Mouse (Mus musculus): Measurements from ENCODE around the gene Mboat1.
A peak's percentile ranks its signal among the peaks of the same experiment; 100 is the strongest.

Gene Mboat1

DNA sequence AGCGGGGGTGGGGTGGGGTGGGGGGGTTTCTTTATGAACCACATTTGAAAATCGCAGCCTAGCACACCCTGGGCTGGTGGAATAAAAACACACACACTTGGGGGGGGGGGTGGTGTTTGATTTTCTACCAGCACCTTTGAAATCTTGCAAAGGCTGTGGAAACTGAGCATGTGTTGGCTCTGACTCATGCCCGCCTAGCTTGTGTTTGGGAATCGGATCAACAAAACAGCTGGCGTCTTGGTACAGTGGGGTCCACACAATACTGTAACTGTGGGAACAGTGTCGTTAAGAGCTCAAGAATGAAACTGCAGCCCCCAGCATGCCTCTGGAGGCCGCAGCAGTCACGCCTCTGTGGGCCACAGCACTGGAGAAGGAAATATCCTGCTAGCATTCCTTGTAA is 50.2 kb downstream of the Mboat1 start:
- no peak for DNase-seq

GRCm38 (mm10) chr13:30192031-30192716 is 55.9 kb downstream of the Mboat1 start:
- DNase-seq: no peak

DNA sequence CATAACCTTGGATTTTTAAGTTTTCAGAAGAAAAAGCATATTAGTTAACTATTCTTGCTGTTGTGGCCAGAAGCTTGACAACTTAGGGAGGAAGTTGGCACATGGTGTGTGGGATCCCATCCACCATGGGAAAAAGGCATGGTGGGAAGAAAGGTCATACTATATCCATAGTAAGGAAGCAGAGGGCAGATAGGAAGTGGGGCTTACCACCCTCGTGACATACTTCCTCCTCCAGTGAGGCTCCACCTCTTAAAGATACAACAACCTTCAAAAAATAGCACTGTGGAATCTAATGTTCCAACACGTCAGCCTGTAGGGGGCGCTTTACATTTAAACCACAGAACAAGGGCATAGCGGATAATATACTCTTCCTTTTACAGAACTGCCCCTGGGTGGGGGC is 57.1 kb downstream of the Mboat1 start:
- DNase-seq: no peak

DNA sequence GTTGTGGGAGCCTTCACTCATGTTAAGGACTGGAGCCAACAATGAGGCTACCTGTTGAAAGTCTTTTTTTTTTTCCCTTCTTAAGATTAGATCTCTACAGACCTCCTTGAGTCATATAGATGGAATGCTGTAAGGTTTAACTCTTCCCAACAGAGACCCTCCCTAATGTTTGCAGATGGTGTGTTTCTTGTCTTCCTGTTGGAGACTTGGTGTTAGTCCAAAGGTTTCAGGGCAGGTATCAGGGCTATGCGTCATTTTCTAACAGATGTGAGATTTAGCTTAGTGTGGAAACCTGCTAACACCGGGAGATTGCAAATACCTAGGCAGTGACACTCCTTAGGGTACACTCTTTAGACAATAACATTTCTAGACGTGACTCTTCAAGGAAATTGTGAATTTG is 58.5 kb downstream of the Mboat1 start:
- DNase-seq: no peak

DNA sequence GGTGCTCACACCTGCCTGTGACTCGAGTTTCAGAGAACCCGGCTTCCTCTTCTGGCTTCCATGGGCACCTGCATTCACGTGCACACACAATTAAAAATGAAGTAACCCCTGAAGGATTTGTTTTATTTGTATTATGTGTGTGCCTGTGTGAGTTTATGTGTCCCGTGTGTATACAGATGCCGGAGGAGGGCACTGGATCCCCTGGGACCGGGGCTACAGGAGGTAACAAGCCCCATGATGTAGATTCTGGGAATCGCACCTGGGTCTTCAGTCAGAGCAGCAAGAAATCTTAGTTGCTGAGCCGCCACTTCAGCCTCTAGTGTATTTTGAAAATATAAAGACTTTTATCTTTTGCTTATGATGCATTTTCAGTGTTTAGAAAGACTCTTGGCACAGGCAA is 60.4 kb downstream of the Mboat1 start:
- DNase-seq: no peak

DNA sequence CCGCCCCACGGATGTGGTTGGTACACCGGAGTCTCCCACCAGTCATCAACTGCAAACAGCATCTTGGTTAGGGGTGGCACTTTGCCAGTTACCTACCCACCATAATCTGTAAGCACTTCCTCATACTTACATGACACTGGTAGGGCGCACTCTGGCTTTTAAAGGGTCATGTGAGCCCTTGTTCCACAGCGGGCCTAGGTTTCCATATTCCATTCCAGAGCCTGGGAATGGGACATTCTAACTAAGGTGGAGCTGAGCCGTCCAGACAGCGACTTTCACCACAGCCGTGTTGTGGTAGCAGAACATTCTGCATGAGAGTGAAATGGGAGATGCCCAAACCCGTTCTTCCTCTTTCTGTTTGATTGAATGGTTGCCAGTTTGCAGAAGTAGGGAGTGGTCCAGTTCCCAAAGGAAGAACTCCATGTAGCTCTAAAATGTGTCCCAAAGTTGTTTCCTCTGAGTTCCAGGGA is 61.8 kb downstream of the Mboat1 start:
- peak; percentile 6 to 14 for DNase-seq

- no peak for DNase-seq
Observed at GRCm38 (mm10) chr13:30199821-30200220, 63.5 kb downstream of the Mboat1 start.

- DNase-seq: no peak
Observed at GRCm38 (mm10) chr13:30200737-30201136, 64.4 kb downstream of the Mboat1 start.

DNA sequence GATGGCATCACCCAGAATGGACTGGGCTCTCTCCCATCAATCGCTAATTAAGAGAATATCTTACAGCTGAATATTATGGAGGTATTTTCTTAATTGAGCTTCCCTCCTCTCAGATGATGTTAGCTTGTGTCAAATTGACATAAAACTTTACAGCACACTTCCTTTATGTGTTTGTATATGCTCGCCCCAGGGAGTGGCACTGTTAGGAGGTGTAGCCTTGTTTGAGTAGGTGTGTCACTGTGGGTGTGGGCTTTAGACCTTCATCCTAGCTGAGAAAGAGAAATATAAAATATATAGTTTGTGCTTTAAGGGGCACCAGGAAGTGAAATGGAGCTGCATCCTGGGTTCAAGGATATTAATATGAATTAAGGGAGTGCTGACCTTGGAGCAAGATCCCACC is 66.7 kb downstream of the Mboat1 start:
- no peak for DNase-seq

DNA sequence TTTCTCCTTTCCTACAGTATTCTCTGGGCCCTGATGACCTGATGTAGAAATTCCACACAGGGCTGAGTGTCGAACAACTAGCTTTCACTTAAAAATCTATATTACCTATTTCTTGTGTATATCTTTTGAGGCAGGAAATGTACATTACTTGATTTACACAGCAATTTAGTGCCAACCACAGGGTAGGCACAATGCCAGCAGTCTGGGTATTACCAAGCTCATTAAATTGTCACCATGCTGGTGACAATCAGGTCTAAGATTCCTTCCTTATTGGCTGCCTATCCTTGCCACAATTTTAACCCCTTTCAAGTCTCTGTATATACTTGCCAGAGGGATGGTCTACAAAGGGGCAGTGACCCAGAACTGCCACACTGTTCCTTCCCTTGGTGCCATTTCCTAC is 71.9 kb downstream of the Mboat1 start:
- no peak for DNase-seq

DNA sequence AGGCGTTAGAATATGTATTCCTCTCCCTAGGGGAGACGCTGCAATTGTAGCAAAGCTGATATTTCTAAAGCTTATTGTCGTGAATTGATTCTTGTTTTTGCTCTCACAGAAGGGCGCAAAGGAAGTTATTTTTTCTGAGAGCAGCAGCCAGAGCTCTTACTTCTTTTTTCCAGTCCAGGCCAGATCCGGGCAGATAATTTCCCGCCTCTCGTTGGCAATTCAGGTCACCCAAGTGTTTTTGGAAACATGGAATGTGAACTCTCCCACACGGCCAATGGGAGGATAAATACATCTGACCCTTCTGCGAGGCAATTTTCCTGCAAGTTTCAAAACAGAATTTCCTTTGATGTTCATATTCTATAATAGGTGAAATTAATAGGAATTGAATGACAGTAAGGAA is 77.0 kb downstream of the Mboat1 start:
- no peak for DNase-seq

DNA sequence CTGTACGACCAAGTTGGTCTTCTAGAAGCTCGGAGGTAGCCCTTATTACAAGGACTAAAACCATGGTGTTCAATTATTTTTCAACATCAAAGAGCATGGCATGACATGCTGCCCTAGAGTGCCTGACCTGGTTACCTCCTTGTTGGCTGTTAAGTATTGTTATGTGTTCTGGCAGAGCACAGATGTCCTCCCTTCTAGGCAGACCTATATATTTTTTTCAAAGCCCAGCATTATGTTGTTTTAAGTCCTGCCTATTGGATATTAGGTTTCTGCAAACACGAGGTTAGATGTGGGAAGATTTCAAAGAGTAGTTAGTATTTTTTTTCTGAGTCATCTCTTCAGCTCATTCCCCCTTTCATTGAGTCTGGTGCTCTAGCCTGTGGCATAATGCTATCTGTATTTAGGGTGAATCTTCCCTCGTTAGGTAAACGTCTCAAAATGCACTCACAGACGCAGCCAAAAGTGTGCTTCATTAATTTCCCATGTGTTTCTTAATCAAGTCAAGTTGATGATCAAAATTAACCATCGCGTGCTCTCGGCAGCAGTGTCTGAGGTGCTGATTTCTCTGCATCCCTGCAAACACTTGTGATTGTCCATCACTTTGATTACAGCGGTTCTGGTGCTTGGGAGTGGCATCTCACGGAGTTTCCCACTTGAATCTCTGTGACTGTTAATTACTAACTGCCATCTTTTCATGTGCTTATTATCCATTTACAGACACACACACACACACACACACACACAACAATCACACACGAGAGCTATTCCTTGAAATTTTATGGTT is 81.5 kb downstream of the Mboat1 start:
- DNase-seq: no peak

- no peak for DNase-seq
Observed at GRCm38 (mm10) chr13:30219597-30219996, 83.3 kb downstream of the Mboat1 start.

DNA sequence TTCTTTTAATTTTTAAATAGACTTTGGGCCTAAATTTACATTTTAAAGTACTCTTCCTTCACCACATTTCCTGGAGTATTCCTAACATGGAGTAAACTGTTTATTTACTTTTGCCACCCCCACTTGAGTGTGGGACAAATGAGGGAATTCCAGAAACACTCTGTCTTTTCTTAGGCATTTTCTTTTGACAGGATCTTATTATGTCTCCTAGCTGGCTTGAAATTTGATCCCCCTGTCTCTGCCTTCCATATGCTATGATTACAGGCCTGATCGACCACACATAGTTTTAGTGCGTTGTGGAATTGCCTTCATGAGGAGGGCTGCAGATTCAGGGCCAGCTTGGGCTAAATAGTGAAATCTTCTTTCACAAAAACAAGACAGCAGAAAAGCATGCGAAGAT is 85.0 kb downstream of the Mboat1 start:
- DNase-seq: no peak

DNA sequence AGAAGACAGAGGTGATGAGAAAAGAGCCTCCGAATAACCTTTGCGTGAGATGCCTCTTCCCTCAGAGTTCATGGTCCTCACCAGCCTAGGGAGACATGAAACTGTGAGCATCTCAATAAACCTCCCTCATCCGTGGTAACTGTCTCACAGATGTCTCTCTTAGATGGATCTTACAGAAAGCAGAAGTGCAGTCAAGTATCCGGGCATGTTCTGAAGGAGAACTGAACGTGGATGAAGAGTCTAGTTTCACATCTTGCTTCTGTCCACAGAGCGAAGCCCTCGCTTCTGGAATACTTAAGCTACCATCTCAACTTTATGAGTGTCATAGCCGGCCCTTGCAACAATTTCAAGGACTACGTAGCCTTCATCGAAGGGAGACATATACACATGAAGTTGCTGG is 87.8 kb downstream of the Mboat1 start:
- no peak for DNase-seq

GRCm38 (mm10) chr13:30224659-30225058 is 88.4 kb downstream of the Mboat1 start:
- no peak for DNase-seq

DNA sequence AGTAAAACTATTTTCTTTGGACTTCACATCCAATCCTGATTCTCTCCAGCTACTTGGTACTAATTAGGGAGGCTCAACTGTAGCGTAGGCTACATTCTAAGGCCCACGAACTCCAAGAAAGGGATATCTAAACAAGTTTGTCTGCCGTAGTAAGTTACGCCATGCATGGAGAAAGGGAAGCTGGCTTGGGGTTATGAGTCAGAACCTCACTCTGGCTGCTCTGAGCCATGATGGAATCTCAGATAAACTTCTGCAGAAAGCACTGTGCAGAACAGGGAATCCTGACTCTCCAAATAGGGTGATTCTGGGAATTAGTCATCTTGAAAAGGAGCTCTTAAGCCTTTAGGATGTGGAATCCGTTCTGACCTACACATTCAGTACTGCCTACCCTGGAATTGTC is 92.5 kb downstream of the Mboat1 start:
- no peak for DNase-seq

DNA sequence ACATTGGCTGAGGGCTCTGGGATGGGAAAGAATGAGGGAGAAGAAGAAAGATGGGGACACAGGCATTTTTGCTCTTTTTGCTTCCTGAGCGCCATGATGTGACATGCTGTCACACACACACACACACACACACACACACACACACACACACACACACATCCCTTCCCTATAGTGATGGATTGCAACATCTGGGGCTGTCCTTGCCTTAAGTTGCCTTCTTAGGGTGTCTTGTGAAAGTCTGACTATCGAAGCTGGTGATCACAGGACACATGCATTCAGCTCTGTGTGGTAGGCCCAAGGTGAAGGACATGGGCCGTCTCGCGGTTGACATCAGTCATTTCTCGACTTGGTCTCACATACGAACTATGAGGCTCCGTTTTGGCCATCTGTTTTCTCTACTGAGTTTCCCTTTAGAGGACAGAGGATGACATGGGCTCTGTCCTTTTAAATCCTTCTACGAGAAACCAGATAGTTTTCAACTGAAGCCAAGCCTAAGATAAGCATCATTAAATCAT is 93.4 kb downstream of the Mboat1 start:
- DNase-seq: no peak

GRCm38 (mm10) chr13:30235056-30235750 is 98.9 kb downstream of the Mboat1 start:
- DNase-seq: no peak

- no peak for DNase-seq
Observed at GRCm38 (mm10) chr13:30239396-30239795, 103.1 kb downstream of the Mboat1 start.

DNA sequence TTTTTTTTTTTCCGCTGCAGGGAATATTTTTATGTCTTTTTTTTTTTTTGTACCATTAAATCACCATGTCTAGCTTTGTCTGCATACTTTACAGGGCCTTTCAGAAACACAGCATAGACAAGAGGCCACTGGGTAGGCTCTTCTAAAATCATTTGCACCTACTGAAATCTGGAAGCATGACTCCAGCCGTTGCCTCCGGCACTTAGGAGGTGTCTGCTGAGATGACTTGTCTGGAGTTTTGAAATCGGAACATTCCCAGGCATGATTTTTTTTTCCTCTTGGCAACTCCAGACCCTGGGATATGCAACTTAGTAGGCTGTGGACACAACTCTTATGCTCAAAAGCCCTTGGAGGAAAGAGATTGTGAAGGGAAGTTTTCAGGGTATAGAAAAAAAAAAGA is 109.3 kb downstream of the Mboat1 start:
- DNase-seq: no peak

GRCm38 (mm10) chr13:30250341-30250905 is 114.1 kb downstream of the Mboat1 start:
- no peak for DNase-seq

GRCm38 (mm10) chr13:30251431-30251830 is 115.1 kb downstream of the Mboat1 start:
- no peak for DNase-seq
